9 mouse cellular contexts compared by ENCODE assay signal in genomic region chr11:69272122-69272740, GRCm38 (mm10). TPM values are rescaled to one million over a fixed set of nuclear protein-coding genes. Genes with fewer than 3 reads are reported as not detected.
A peak's percentile ranks its signal among the peaks of the same experiment; 100 is the strongest.
DNase-seq lines count a peak whose midpoint lies in the region; ATAC-seq and TF ChIP-seq lines count a peak whose summit lies in the region.
"Had no signal": no experiment of that assay in that cellular context is flagged by ENCODE, and none has a peak within 500 bp of the region (broad histone marks: within the 10 kb centered on the region; RNA-seq: fewer than 3 reads in every experiment).

No protein-coding gene starts in this region.

- ATAC-seq in liver, embryonic 12.5 days, result no peak
- peak; percentile 66 for ATAC-seq in erythroid progenitor cell, adult 5-6 weeks (replicated peaks; ENCODE audit: low FRiP score, poor library complexity, severe bottlenecking)
- ATAC-seq in liver, embryonic 14.5 days (ENCODE audit: insufficient read depth), result no peak

- TF ChIP-seq POLR2A in bone marrow, adult 2 months (IDR thresholded peaks at IDR 0.05; ENCODE audit: borderline replicate concordance, control insufficient read depth, low read depth, low read length), result no peak; the same call in 1 of the 2 replicates

- 32% methylated on average over 16 of the region's 16 CpGs for WGBS in liver, embryonic 12.5 days (ENCODE audit: insufficient replicate concordance)
- WGBS in bone marrow, adult 2 months, result 33% methylated on average over 16 of the region's 16 CpGs
- WGBS in liver, embryonic 14.5 days (ENCODE audit: insufficient replicate concordance), result 32% methylated on average over 16 of the region's 16 CpGs

- H3K36me3 ChIP-seq in liver, embryonic 12.5 days, result no peaks in the 10 kb centered on the region
- H3K36me3 ChIP-seq in liver, embryonic 14.5 days (replicated peaks; ENCODE audit: control insufficient read depth, insufficient read depth, low read depth), result no peaks in the 10 kb centered on the region
- H3K36me3 ChIP-seq: heart, embryonic 13.5 days had no signal

- no peak overlapping the region for H3K9ac ChIP-seq in liver, embryonic 12.5 days
- H3K9ac ChIP-seq in liver, embryonic 14.5 days (replicated peaks), result no peak overlapping the region
- H3K9ac ChIP-seq: heart, embryonic 13.5 days had no signal

- H3K27ac ChIP-seq in liver, embryonic 12.5 days, result no peak overlapping the region
- no peak overlapping the region for H3K27ac ChIP-seq in bone marrow, adult 2 months (ENCODE audit: control insufficient read depth, insufficient read depth, low read depth, low read length, poor library complexity)
- H3K27ac ChIP-seq in liver, embryonic 14.5 days, result no peak overlapping the region
- H3K27ac ChIP-seq: heart, embryonic 13.5 days had no signal

- no peak for TF ChIP-seq EP300 in liver, embryonic 14.5 days (IDR thresholded peaks at IDR 0.05; ENCODE audit: low read depth)

- TF ChIP-seq CTCF in bone marrow, adult 2 months (IDR thresholded peaks at IDR 0.05; ENCODE audit: control insufficient read depth, insufficient read depth, low read length), result peak; percentile 16; the same call in 1 of the 2 replicates
- peak; percentile 86 for TF ChIP-seq CTCF in liver, embryonic 14.5 days (IDR thresholded peaks at IDR 0.05; ENCODE audit: low read depth)

- H3K9me3 ChIP-seq in liver, embryonic 12.5 days (replicated peaks), result no peaks in the 10 kb centered on the region
- no peaks in the 10 kb centered on the region for H3K9me3 ChIP-seq in liver, embryonic 14.5 days (ENCODE audit: control insufficient read depth, low read length)
- H3K9me3 ChIP-seq: heart, embryonic 13.5 days had no signal

- no peaks in the 10 kb centered on the region for H3K4me1 ChIP-seq in liver, embryonic 12.5 days
- H3K4me1 ChIP-seq in bone marrow, adult 2 months (ENCODE audit: control insufficient read depth, insufficient read depth, low read length), result peaks cover 1% of the 10 kb centered on the region
- no peaks in the 10 kb centered on the region for H3K4me1 ChIP-seq in liver, embryonic 14.5 days (replicated peaks; ENCODE audit: control insufficient read depth in 2 of 2, insufficient read depth in 2 of 2, low read length in 1 of 2)

- peaks cover 49% of the 10 kb centered on the region for H3K27me3 ChIP-seq in liver, embryonic 12.5 days (replicated peaks)
- peaks cover 7% of the 10 kb centered on the region for H3K27me3 ChIP-seq in liver, embryonic 14.5 days (ENCODE audit: control insufficient read depth, insufficient read depth, low read length)

- H3K4me3 ChIP-seq in liver, embryonic 12.5 days, result no peak overlapping the region
- no peak overlapping the region for H3K4me3 ChIP-seq in bone marrow, adult 2 months (replicated peaks; ENCODE audit: control insufficient read depth, low read depth, low read length)
- H3K4me3 ChIP-seq in liver, embryonic 14.5 days (ENCODE audit: insufficient read depth in 1 of 2, low read depth in 2 of 2, low read length in 2 of 2), result no peak overlapping the region
- H3K4me3 ChIP-seq: heart, embryonic 13.5 days had no signal

- peak; percentile 84 for DNase-seq in liver
- DNase-seq in kidney, postnatal 10 days, result peak; percentile 91
- DNase-seq in liver, embryonic 14.5 days (ENCODE audit: low read depth in 3 of 3, low spot score in 3 of 3), result peak; percentile 54 to 60 (median 56)
- DNase-seq in right cerebral cortex, adult 2 months (ENCODE audit: low spot score in 2 of 2), result peak; percentile 87 to 90
- peak; percentile 52 for DNase-seq in urinary bladder, postnatal 10 days (ENCODE audit: low spot score)

- no peak overlapping the region for H3K4me2 ChIP-seq in liver, embryonic 12.5 days
- H3K4me2 ChIP-seq in liver, embryonic 14.5 days (ENCODE audit: low read depth), result no peak overlapping the region
- H3K4me2 ChIP-seq: heart, embryonic 13.5 days had no signal

RNA-seq across cellular contexts. Expression of gene Gucy2e, which starts 35.4 kb away (rescaled TPM):
- polyA plus RNA-seq in liver, embryonic 12.5 days (2016; fragmentation: Nextera tagmentation; extraction: Ambion mirVana), result not detected in 2 replicates
- polyA plus RNA-seq in bone marrow, adult 2 months (2011; ENCODE audit: insufficient read depth, insufficient read length, low replicate concordance, missing spikeins), result not detected in 2 replicates
- total RNA-seq in erythroid progenitor cell, adult 5-6 weeks (2015; ENCODE audit: low replicate concordance), result 0.36 TPM in 1 of 2 replicates, not detected in the other
- total RNA-seq in erythroid progenitor cell, adult 5-6 weeks (2017; ENCODE audit: low replicate concordance), result not detected in 2 replicates
- polyA plus RNA-seq in liver, embryonic 14.5 days (2012; rRNA removed), result not detected in 2 replicates
- not detected in 2 replicates for polyA plus RNA-seq in liver, embryonic 14.5 days (2014; fragmentation: Nextera tagmentation; extraction: Ambion mirVana)

RNA-seq across cellular contexts. Expression of gene Cntrob, which starts 51.3 kb away (rescaled TPM):
- 13.1 and 13.9 TPM in 2 replicates for polyA plus RNA-seq in liver, embryonic 12.5 days (2016; fragmentation: Nextera tagmentation; extraction: Ambion mirVana)
- 43.7 and 59.8 TPM in 2 replicates for polyA plus RNA-seq in bone marrow, adult 2 months (2011; ENCODE audit: insufficient read depth, insufficient read length, low replicate concordance, missing spikeins)
- total RNA-seq in erythroid progenitor cell, adult 5-6 weeks (2015; ENCODE audit: low replicate concordance), result 107 and 135 TPM in 2 replicates
- 77.5 and 113 TPM in 2 replicates for total RNA-seq in erythroid progenitor cell, adult 5-6 weeks (2017; ENCODE audit: low replicate concordance)
- 7.8 and 9.8 TPM in 2 replicates for polyA plus RNA-seq in liver, embryonic 14.5 days (2012; rRNA removed)
- polyA plus RNA-seq in liver, embryonic 14.5 days (2014; fragmentation: Nextera tagmentation; extraction: Ambion mirVana), result 5.0 and 6.5 TPM in 2 replicates

RNA-seq across cellular contexts. Expression of gene Trappc1, which starts 51.5 kb away (rescaled TPM):
- 90.4 and 90.9 TPM in 2 replicates for polyA plus RNA-seq in liver, embryonic 12.5 days (2016; fragmentation: Nextera tagmentation; extraction: Ambion mirVana)
- 50.7 and 71.7 TPM in 2 replicates for polyA plus RNA-seq in bone marrow, adult 2 months (2011; ENCODE audit: insufficient read depth, insufficient read length, low replicate concordance, missing spikeins)
- total RNA-seq in erythroid progenitor cell, adult 5-6 weeks (2015; ENCODE audit: low replicate concordance), result 101 and 143 TPM in 2 replicates
- 48.5 and 72.5 TPM in 2 replicates for total RNA-seq in erythroid progenitor cell, adult 5-6 weeks (2017; ENCODE audit: low replicate concordance)
- polyA plus RNA-seq in liver, embryonic 14.5 days (2012; rRNA removed), result 49.6 and 62.9 TPM in 2 replicates
- 101 and 106 TPM in 2 replicates for polyA plus RNA-seq in liver, embryonic 14.5 days (2014; fragmentation: Nextera tagmentation; extraction: Ambion mirVana)

RNA-seq across cellular contexts. Expression of gene Kcnab3, which starts 53.8 kb away (rescaled TPM):
- 0.24 and 0.48 TPM in 2 replicates for polyA plus RNA-seq in liver, embryonic 12.5 days (2016; fragmentation: Nextera tagmentation; extraction: Ambion mirVana)
- not detected in 2 replicates for polyA plus RNA-seq in bone marrow, adult 2 months (2011; ENCODE audit: insufficient read depth, insufficient read length, low replicate concordance, missing spikeins)
- not detected in 2 replicates for total RNA-seq in erythroid progenitor cell, adult 5-6 weeks (2015; ENCODE audit: low replicate concordance)
- total RNA-seq in erythroid progenitor cell, adult 5-6 weeks (2017; ENCODE audit: low replicate concordance), result not detected in 2 replicates
- 0.09 and 0.20 TPM in 2 replicates for polyA plus RNA-seq in liver, embryonic 14.5 days (2012; rRNA removed)
- 0.06 and 0.10 TPM in 2 replicates for polyA plus RNA-seq in liver, embryonic 14.5 days (2014; fragmentation: Nextera tagmentation; extraction: Ambion mirVana)
